Mouse (Mus musculus) stomach, postnatal 0 days (tissue): ENCODE measurements at regions not wholly inside any gene's neighbourhood (a gene's known extent, or its start where the extent isn't known, plus 50 kb on each side); places are given as distances from the start of the nearest gene placed in this dataset.

ENCODE experiments used
- CTCF ChIP-seq: IDR thresholded peaks from 2 replicates; pipeline ENCODE4 v1.5.1; 2016; ENCODE audit warnings: antibody characterized with exemption, low read depth, mild to moderate bottlenecking, moderate library complexity
- EP300 ChIP-seq: optimal IDR thresholded peaks from 2 replicates; pipeline ENCODE3; 2016; ENCODE audit warnings: antibody characterized with exemption

DNA sequence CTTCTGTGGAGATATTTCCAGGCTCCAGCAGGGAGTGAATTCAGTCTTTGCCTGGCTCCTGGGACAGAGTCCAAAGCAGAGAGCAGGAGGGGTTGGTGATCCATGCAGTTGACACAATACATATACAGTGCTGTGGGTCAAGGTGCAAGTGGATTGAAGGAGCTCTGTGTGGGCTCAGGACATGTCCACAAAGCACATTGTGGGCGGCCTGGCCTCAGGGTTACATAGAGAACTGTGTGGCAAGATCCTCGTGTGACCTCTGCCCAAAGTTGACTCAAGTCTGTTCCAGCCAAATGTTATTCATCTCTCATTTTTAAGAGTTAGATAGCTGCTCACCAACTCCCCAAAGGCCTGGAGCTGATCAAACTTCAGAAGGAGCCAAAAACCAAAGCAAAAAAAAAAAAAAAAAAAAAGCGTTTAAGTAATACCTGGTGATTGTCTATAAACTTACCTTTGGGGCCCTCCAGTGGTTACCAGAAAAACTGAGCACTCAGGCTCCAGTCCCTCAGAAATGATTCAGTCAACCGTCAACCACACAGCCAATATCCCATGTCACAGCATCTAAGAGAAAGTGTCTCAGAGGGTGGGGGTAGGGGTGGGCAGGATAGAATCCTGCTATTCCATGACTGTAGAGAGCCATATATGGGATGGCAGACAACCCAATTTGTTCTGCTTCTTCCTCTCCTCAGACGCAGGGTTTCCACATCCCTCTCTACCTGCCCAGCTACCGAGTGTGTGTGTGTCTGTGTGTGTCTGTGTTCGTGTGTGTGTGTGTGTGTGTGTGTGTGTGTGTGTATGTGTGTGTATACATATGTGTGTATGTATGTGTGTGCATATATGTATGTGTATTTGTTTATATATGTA, 91.9 kb upstream of the Far2 start:
- TF ChIP-seq CTCF (peak; percentile 56), EP300 (no peak)
